Mouse (Mus musculus): ENCODE measurements around the gene Dab1.

Gene Dab1

GRCm38 (mm10) chr4:103702137-103702536 lies 83.0 kb downstream of the Dab1 start:
- peak; percentile 27 to 36 for DNase-seq

- DNase-seq = no peak
These were observed 85.3 kb downstream of the Dab1 start for GRCm38 (mm10) chr4:103704477-103704876.

DNA sequence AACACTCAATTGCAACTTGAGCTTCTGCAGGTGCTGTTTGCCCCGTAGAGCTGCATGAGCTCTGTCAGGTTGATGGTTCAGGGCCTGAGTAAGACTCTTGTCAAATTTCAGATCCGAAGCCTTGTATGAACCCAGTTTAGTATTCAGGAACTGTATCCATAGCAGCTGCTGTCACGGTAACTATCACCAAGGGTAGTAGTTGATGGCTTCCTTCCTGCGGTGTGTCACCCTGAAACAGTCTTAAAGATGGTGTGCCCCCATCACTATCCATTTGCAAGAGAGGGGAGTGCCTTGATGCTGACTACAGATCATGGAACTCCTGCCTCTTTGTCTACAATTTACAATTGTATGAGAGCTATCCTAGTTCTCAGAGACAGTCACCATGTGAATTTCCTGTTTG lies 87.3 kb downstream of the Dab1 start:
- DNase-seq = no peak

- no peak for DNase-seq
These were observed 88.0 kb downstream of the Dab1 start for GRCm38 (mm10) chr4:103707140-103707539.

GRCm38 (mm10) chr4:103711353-103711752 lies 92.2 kb downstream of the Dab1 start:
- no peak for DNase-seq

DNA sequence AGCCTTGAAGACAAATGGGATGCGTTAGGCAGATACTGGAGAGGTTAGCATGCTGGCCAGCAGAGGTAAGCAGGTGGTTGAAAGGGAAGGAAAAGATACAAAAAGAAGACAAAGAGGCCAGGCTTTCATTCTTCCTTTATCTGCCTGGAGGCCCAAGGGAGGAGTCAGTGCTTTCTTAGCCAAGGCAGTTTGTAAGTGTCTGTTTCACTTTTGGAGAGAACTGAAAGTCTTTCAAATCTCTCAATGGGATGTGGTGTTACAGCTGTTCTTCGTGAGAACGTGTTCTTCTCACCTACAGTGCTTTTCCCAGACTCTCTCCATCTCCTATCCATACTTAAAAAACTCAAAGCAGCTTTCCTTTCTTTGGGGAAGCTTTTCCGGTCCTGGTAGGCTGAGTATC lies 94.8 kb downstream of the Dab1 start:
- no peak for DNase-seq

GRCm38 (mm10) chr4:103714991-103715390 lies 95.8 kb downstream of the Dab1 start:
- no peak for DNase-seq

DNA sequence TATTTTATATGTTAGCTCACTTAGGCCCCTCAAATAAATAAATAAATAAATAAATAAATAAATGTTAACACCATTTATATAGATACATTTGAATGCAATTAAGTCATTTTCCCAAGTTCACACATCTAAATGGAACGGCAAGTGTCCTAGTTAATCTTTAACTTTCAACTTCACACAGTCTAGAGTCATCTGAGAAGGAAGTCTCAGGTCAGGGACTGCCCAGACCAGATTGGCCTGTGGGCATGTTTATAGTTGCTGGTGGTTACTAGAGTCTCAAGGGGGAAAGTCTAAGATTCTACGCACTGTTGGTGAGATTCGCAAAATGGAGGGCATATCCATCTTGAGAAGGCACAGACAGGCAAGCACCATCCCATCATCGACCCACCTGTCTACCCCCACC lies 96.4 kb downstream of the Dab1 start:
- no peak for DNase-seq

DNA sequence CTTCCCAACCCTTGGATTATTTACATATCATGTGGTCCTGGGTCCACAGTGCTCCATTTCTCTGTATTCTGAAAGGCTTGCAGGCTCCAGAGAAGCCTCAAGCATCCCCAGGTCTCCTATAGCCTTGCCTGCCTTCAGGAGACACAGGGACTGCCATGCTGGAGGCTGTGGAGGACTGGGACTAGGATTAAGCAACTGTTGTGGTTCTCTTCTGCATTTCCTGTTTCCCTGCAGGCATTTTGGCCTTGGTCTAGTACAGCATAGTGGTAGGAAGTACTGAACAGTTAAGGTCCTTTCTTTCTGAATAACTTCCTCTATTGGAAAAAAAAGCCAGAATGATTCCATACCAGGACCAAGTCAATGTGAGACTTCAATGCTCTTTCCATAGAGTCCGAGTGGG lies 103.6 kb downstream of the Dab1 start:
- no peak for DNase-seq

DNA sequence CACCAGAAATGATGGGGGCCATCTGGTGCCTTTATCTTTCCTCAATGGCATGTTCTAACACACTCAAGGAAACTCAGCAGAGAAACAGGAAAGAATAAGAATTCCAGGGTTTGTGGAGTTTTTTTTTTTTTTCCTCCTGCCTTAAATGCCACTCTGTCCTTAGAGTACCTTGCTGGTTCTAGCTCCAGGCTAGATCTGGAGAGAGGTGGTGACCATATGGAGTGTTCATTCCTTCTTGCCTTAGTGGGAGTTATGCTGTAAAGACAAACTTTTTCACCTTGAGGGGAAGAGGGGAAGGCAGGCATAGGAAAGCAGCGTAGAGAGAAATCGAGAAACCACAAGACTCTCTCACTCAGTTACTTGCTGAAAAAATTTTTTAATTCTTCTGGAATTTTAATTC lies 107.3 kb downstream of the Dab1 start:
- no peak for DNase-seq

- no peak for DNase-seq
These were observed 118.0 kb downstream of the Dab1 start for GRCm38 (mm10) chr4:103737185-103737584.

GRCm38 (mm10) chr4:103751249-103751855 lies 132.2 kb downstream of the Dab1 start:
- DNase-seq = peak in 1 of 2 experiments; percentile 35

- no peak for DNase-seq
These were observed 135.4 kb downstream of the Dab1 start for GRCm38 (mm10) chr4:103754561-103754960.

GRCm38 (mm10) chr4:103757241-103757640 lies 138.1 kb downstream of the Dab1 start:
- no peak for DNase-seq

DNA sequence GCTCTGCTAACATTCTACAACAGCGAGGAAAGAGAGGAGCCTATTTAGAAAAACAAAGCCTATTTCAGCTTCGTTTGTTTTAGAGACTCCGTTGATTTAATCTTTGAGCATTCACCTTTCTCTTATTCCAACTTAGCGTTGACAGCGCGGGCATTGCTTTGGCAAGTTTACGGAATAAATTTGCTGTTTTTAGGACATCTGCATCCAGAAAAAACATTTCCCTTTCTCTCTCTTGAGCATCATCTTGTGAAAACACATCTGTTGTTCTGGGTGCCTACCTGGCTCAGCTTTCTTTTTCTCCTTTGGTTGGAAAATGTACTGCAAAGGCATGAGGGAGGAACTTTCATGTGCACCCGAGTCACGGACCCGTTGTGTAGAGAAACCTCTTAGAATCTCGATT lies 143.3 kb downstream of the Dab1 start:
- DNase-seq = no peak

GRCm38 (mm10) chr4:103775712-103776111 lies 156.6 kb downstream of the Dab1 start:
- no peak for DNase-seq

GRCm38 (mm10) chr4:103781398-103781797 lies 162.2 kb downstream of the Dab1 start:
- DNase-seq = peak; percentile 87 to 91

DNA sequence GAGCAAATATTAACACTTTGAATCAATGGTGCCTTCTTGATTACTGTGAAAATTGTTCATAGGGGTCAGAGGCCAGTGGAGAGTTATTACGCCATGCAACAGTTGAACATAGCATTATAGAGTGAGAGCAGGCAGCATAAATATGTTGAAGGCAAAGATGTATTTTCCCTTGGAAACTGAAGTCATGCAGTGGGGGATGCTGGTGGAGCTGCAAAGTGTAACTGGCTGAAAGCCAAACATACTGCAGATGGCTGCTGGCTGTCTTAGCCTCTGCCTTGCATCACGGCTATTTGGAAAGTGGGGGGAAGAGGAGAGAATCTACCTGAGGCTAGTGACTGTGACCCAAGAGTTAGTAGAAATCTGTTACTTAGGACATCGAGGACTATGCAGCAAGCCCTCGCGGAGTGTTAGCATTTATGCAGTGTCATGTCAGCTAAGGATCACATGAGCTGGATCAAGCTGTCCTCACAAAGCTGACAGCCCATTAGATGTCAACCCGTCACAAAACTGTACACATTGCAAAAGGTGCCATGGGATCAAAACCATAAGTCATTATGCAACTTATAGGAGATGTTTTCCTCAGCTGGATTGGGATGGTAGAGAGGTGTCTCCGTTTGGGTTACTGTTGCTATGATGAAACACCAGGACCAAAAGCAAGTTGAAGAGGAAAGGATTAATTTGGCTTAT lies 164.5 kb downstream of the Dab1 start:
- no peak for DNase-seq

DNA sequence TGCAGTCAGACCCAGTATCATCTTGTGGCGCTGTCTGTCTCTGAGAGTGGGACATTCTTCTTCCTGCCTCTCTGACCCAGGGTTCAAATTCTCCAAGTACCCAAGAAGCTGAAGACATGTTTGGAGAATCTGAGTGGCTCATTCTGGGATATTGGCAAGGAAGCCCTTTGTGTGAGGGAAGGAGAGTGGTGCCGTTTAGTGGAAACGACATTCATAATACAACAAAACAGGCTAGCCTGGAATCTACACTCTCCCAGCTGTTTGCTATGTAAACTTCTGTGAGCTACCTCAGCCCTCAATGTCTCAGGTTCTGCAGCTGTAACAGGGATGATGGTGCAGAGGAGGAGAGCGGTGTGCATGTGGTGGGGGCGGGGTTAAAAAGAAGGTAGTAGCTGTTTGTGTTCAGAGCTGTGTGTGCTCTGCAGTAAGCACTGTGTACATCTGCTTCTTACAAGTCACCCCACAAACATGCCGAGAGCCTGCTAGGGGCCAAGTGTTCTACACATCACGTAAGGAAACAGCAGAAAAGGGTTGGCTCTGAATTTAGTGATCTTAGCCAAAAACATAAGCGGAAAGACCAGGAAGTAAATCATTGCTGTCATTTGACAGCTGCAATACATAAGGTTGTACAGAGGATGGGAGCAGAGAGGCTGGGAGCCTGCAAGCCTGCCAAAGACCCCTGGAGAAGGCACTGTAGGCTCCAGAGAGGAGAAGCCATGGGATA lies 174.6 kb downstream of the Dab1 start:
- no peak for DNase-seq

GRCm38 (mm10) chr4:103796416-103796815 lies 177.3 kb downstream of the Dab1 start:
- DNase-seq = peak; percentile 28 to 58

GRCm38 (mm10) chr4:103802439-103802838 lies 183.3 kb downstream of the Dab1 start:
- no peak for DNase-seq

DNA sequence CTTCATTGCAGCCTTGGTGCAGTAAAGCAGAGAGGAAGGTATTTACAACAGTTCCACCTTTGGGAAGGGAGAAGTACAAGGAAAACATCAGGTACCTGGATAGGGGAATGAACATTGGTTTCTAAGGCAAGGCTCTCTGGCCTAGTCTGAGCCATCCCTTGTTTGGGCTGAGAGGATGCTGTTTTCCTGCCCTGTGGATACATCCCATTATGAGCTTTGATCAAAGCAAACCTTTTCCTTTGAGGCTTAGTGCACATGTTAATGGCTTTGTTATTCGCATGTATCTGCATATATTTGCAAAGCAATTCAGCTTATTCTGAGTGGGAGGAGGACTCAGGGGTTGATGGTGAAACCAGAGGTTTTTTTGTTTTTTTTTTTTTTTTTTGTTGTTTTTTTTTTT lies 185.3 kb downstream of the Dab1 start:
- DNase-seq = no peak

DNA sequence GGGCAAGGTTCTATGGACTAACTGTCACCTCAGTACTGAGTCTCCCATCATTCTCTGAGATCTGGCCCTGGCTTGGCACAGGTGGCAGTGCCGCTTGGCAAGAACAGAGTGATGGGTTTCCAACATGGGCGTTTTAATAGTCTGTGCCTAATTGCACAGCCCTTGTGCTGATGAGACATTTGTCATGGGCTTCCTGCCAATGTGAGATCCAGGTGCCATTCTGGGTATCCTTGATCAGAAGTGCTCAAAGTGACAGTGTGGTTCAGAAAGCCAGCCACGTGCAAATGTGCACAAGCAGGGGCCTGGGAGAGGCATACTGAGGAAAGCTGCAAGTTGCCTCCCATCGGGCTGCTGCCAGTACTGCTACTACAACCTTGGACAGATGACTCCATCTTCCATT lies 203.5 kb downstream of the Dab1 start:
- DNase-seq = peak; percentile 74 to 83

DNA sequence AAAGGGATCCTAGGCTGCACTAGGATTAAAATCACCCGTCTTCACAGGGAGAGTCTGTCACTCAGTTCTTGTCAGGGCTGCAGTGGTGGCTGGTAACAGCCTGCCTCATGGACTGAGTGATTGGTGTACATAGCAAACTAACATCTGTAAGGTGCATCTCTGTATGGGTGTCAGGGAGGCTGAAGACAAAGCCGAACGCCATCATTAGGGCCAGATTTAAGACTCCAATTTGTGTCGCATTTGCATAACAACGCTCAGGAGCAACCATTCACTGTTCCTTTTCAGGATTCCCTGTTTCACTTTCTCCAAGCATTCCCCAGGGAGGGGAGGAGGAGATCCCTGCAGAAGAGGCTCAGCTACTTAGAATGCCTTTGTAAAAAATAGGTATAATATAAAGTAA lies 219.2 kb downstream of the Dab1 start:
- no peak for DNase-seq
